Mouse (Mus musculus): ENCODE data around the gene Hnf4a. TPM values are rescaled to one million over a fixed set of nuclear protein-coding genes. Genes with fewer than 3 reads are reported as not detected.

Gene Hnf4a
- total and polyA plus RNA-seq, 3 experiments, result not detected

Other genes with a start within 250 kb of the Hnf4a start
- 100 to 1,000 TPM; 389 to 391 TPM for gene Jph2, start 108.8 kb upstream of the Hnf4a start, total RNA-seq (2021)
- 193 and 253 TPM in 2 replicates for gene Jph2, start 108.8 kb upstream of the Hnf4a start, polyA plus RNA-seq (2012; rRNA removed)
- gene Oser1, start 82.1 kb upstream of the Hnf4a start, total RNA-seq (2021), result 10 to 100 TPM; 19.6 to 21.2 TPM
- 9.7 and 16.4 TPM in 2 replicates for gene Oser1, start 82.1 kb upstream of the Hnf4a start, polyA plus RNA-seq (2012; rRNA removed)
- not detected for gene Gdap1l1, start 68.3 kb upstream of the Hnf4a start, total RNA-seq (2021)
- gene Gdap1l1, start 68.3 kb upstream of the Hnf4a start, polyA plus RNA-seq (2012; rRNA removed), result 0.23 and 0.25 TPM in 2 replicates
- gene Fitm2, start 34.2 kb upstream of the Hnf4a start, total RNA-seq (2021), result 100 to 1,000 TPM; 196 to 223 TPM
- gene Fitm2, start 34.2 kb upstream of the Hnf4a start, polyA plus RNA-seq (2012; rRNA removed), result 93.8 and 139 TPM in 2 replicates
- not detected for gene R3hdml, start 14.5 kb upstream of the Hnf4a start, total RNA-seq (2021)
- gene R3hdml, start 14.5 kb upstream of the Hnf4a start, polyA plus RNA-seq (2012; rRNA removed), result not detected in 2 replicates
- 10 to 100 TPM; 11.0 to 13.6 TPM for gene Ttpal, start 95.5 kb downstream of the Hnf4a start, total RNA-seq (2021)
- 10.2 and 11.0 TPM in 2 replicates for gene Ttpal, start 95.5 kb downstream of the Hnf4a start, polyA plus RNA-seq (2012; rRNA removed)
- 100 to 1,000 TPM; 294 to 351 TPM for gene Serinc3, start 138.3 kb downstream of the Hnf4a start, total RNA-seq (2021)
- gene Serinc3, start 138.3 kb downstream of the Hnf4a start, polyA plus RNA-seq (2012; rRNA removed), result 264 and 414 TPM in 2 replicates
- gene Pkig, start 151.6 kb downstream of the Hnf4a start, total RNA-seq (2021), result 100 to 1,000 TPM; 214 to 237 TPM
- 344 and 361 TPM in 2 replicates for gene Pkig, start 151.6 kb downstream of the Hnf4a start, polyA plus RNA-seq (2012; rRNA removed)
- 1 to 10 TPM in 1 of 2 experiments, under 1 TPM in 1; 0.65 to 1.0 TPM for gene Ada, start 243.4 kb downstream of the Hnf4a start, total RNA-seq (2021)
- 0.61 and 1.2 TPM in 2 replicates for gene Ada, start 243.4 kb downstream of the Hnf4a start, polyA plus RNA-seq (2012; rRNA removed)